Mouse (Mus musculus) liver, postnatal 0 days (tissue): ENCODE data around the gene Mrpl36.

Experiments
- CTCF ChIP-seq: sonication (generic); IDR thresholded peaks from 2 replicates; pipeline ENCODE4 v1.5.1; 2016; ENCODE audit warnings: antibody characterized with exemption, low read depth
- EP300 ChIP-seq: IDR thresholded peaks from 2 replicates; pipeline ENCODE4 v1.6.1; 2016; ENCODE audit warnings: antibody characterized with exemption, low read depth, mild to moderate bottlenecking

DNA sequence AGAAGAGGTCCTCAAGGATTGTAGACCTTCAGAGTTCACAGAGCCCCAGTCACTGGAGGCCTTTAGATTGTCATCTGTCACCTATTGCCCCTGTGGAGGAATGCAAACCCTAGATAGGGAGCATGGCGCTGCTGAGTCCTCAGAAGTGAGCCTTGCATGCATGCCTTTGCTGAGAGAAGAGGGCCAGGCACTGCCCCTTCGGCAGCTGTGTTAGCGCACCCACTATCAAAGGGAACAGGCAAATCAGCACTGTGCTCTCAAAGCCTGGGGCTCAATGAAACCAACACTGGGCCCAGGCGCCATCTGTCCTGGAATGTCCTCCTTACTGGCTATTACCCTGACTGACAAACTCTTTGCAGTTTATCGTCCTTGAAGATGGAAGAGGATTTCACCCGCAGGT, 23.6 kb upstream of the Mrpl36 start:
- TF ChIP-seq EP300: no peak
- no peak for TF ChIP-seq CTCF
